ENCODE assay signal across 7 mouse cellular contexts in genomic region chr9:109874797-109875691, GRCm38 (mm10). TPM values are rescaled to one million over a fixed set of nuclear protein-coding genes. Genes with fewer than 3 reads are reported as not detected.
A peak's percentile ranks its signal among the peaks of the same experiment; 100 is the strongest.
DNase-seq lines count a peak whose midpoint lies in the region; ATAC-seq lines count a peak whose summit lies in the region.

TSS of gene Cdc25a (plus strand) at chr9:109875579.

- H3K27ac ChIP-seq in intestine, embryonic 16.5 days (ENCODE audit: low read length) = peak within 1 kb of the TSS; percentile 93
- peak within 1 kb of the TSS; percentile 64 for H3K27ac ChIP-seq in midbrain, embryonic 11.5 days (ENCODE audit: low read depth, low read length)

- H3K4me3 ChIP-seq in intestine, embryonic 16.5 days (ENCODE audit: low read length) = peak within 1 kb of the TSS; percentile 99
- peak within 1 kb of the TSS; percentile 99 for H3K4me3 ChIP-seq in midbrain, embryonic 11.5 days (ENCODE audit: low read depth, low read length)

- peak; percentile 89 for ATAC-seq in intestine, embryonic 16.5 days
- ATAC-seq in midbrain, embryonic 11.5 days (ENCODE audit: low FRiP score) = peak; percentile 94

- no peaks in the 10 kb centered on the region for H3K9me3 ChIP-seq in intestine, embryonic 16.5 days (ENCODE audit: control insufficient read depth, low read length)
- no peaks in the 10 kb centered on the region for H3K9me3 ChIP-seq in midbrain, embryonic 11.5 days (ENCODE audit: control insufficient read depth, low read length)

- H3K27me3 ChIP-seq in intestine, embryonic 16.5 days (replicated peaks; ENCODE audit: control insufficient read depth, insufficient read depth, low read length) = no peaks in the 10 kb centered on the region
- no peaks in the 10 kb centered on the region for H3K27me3 ChIP-seq in midbrain, embryonic 11.5 days (ENCODE audit: control insufficient read depth, insufficient read depth, low read length)

- H3K4me1 ChIP-seq in intestine, embryonic 16.5 days (ENCODE audit: control insufficient read depth, insufficient read depth, low read length) = peaks cover 17% of the 10 kb centered on the region
- peaks cover 9% of the 10 kb centered on the region; the same call in 1 of the 2 replicates for H3K4me1 ChIP-seq in midbrain, embryonic 11.5 days (ENCODE audit: control insufficient read depth, insufficient read depth, low read length)

- H3K4me2 ChIP-seq in intestine, embryonic 16.5 days (ENCODE audit: low read depth, low read length) = peak within 1 kb of the TSS; percentile 70
- peak within 1 kb of the TSS; percentile 85 for H3K4me2 ChIP-seq in midbrain, embryonic 11.5 days

- intact Hi-C loops in left cerebral cortex, postnatal 36 days (cut with DNase I) = loop anchor here (10.0 kb wide), 1 partner anchor 870 kb away; no protein-coding TSS in a partner anchor

- H3K9ac ChIP-seq in intestine, embryonic 16.5 days (ENCODE audit: low read depth, low read length) = peak within 1 kb of the TSS; percentile 99
- peak within 1 kb of the TSS; percentile 98 for H3K9ac ChIP-seq in midbrain, embryonic 11.5 days (ENCODE audit: low read length)

- H3K36me3 ChIP-seq in intestine, embryonic 16.5 days (ENCODE audit: control insufficient read depth, insufficient read depth, low read length) = peaks cover 7% of the 10 kb centered on the region
- H3K36me3 ChIP-seq in midbrain, embryonic 11.5 days (ENCODE audit: control insufficient read depth, insufficient read depth, low read length) = peaks cover 11% of the 10 kb centered on the region

- DNase-seq in adrenal gland, adult 8-10 months = peak; percentile 98
- DNase-seq in embryo, embryonic 9.5 days (ENCODE audit: extremely low spot score) = peak; percentile 96
- DNase-seq in gastrocnemius, postnatal 4 days (ENCODE audit: low spot score in 2 of 2) = peak; percentile 94 to 98
- peak; percentile 93 to 96 for DNase-seq in left cerebral cortex, postnatal 36 days (ENCODE audit: low spot score in 2 of 2)
- DNase-seq in midbrain, embryonic 11.5 days (ENCODE audit: low spot score, missing footprints) = peak; percentile 99
- DNase-seq in skeletal muscle tissue, adult 2 months (ENCODE audit: low read depth, low spot score) = peak; percentile 97

- WGBS in intestine, embryonic 16.5 days = 6% methylated on average over 33 of the region's 33 CpGs
- WGBS in midbrain, embryonic 11.5 days = 7% methylated on average over 33 of the region's 33 CpGs

RNA-seq across cellular contexts. Expression of gene Cdc25a, which starts in this region (rescaled TPM):
- total RNA-seq in adrenal gland, adult 8-10 months (2022) = 10 to 100 TPM; 10.5 to 14.5 (median 10.8) TPM
- 10 to 100 TPM; 13.9 TPM for total RNA-seq in gastrocnemius, postnatal 4 days (2021)
- 31.2 and 31.3 TPM in 2 replicates for polyA plus RNA-seq in intestine, embryonic 16.5 days (2015; fragmentation: Nextera tagmentation; extraction: Ambion mirVana)
- total RNA-seq in left cerebral cortex, postnatal 36 days (2021) = 1 to 10 TPM; 4.6 to 5.0 TPM
- 33.6 and 36.9 TPM in 2 replicates for polyA plus RNA-seq in midbrain, embryonic 11.5 days (2014; fragmentation: Nextera tagmentation; extraction: Ambion mirVana)

Comparison
In these comparisons a context has a peak if more than half of its experiments do, and no peak if none do; other contexts are left out.
1. Peak in every context shown above with its lines: DNase-seq, ATAC-seq, H3K4me3 ChIP-seq and H3K27ac ChIP-seq.